8 mouse cellular contexts compared by ENCODE assay signal in genomic region chr2:165159055-165159688, GRCm38 (mm10).
A peak's percentile ranks its signal among the peaks of the same experiment; 100 is the strongest.
DNase-seq lines count a peak whose midpoint lies in the region; ATAC-seq and TF ChIP-seq lines count a peak whose summit lies in the region.

No protein-coding gene starts in this region.

- H3K27me3 ChIP-seq in forebrain, embryonic 13.5 days, result peaks cover 3% of the 10 kb centered on the region; the same call in 1 of the 2 replicates
- H3K27me3 ChIP-seq in kidney, adult 2 months (replicated peaks; ENCODE audit: control insufficient read depth, insufficient read depth, low read length), result no peaks in the 10 kb centered on the region
- H3K27me3 ChIP-seq in stomach, postnatal 0 days (ENCODE audit: control insufficient read depth, insufficient read depth, low read length), result no peaks in the 10 kb centered on the region

- DNase-seq in 416B (ENCODE audit: low read depth), result peak; percentile 11
- DNase-seq in WW6 (ENCODE audit: low read depth, low spot score), result peak; percentile 48
- DNase-seq in kidney, adult 2 months, result peak; percentile 49
- peak; percentile 78 for DNase-seq in stomach, postnatal 0 days (ENCODE audit: low spot score)
- DNase-seq in cerebellum, postnatal 25 days, result no peak

- no peak for ATAC-seq in forebrain, embryonic 13.5 days
- peak; percentile 48; the same call in 1 of the 2 replicates for ATAC-seq in megakaryocyte progenitor cell, adult 5-6 weeks (replicated peaks; ENCODE audit: poor library complexity)
- ATAC-seq in stomach, postnatal 0 days (ENCODE audit: low FRiP score, low TSS enrichment), result no peak
- no peak for ATAC-seq in erythroid progenitor cell, adult 5-6 weeks (replicated peaks; ENCODE audit: low FRiP score, poor library complexity, severe bottlenecking)

- no peak for TF ChIP-seq CTCF in kidney, adult 2 months (conservative IDR thresholded peaks at IDR 0.05; ENCODE audit: insufficient read depth, insufficient read length, low read depth, low read length)
- no peak for TF ChIP-seq CTCF in stomach, postnatal 0 days (IDR thresholded peaks at IDR 0.05; ENCODE audit: low read depth)

- H3K4me3 ChIP-seq in forebrain, embryonic 13.5 days, result no peak overlapping the region
- H3K4me3 ChIP-seq in kidney, adult 2 months (ENCODE audit: insufficient read depth, low read depth, low read length), result no peak overlapping the region
- no peak overlapping the region for H3K4me3 ChIP-seq in stomach, postnatal 0 days (ENCODE audit: low read depth, low read length)

- no peak overlapping the region for H3K9ac ChIP-seq in forebrain, embryonic 13.5 days
- no peak overlapping the region for H3K9ac ChIP-seq in stomach, postnatal 0 days (ENCODE audit: low read length)

- H3K9me3 ChIP-seq in forebrain, embryonic 13.5 days (replicated peaks), result no peaks in the 10 kb centered on the region
- no peaks in the 10 kb centered on the region for H3K9me3 ChIP-seq in stomach, postnatal 0 days (ENCODE audit: control insufficient read depth, low read length)

- TF ChIP-seq EP300 in stomach, postnatal 0 days (optimal IDR thresholded peaks at IDR 0.05), result no peak

- H3K4me1 ChIP-seq in forebrain, embryonic 13.5 days, result peaks cover 37% of the 10 kb centered on the region
- H3K4me1 ChIP-seq in kidney, adult 2 months (ENCODE audit: control insufficient read depth, insufficient read depth, low read length), result no peaks in the 10 kb centered on the region
- H3K4me1 ChIP-seq in stomach, postnatal 0 days (replicated peaks; ENCODE audit: control insufficient read depth, insufficient read depth), result no peaks in the 10 kb centered on the region

- peak overlapping the region; percentile 49 for H3K27ac ChIP-seq in forebrain, embryonic 13.5 days
- H3K27ac ChIP-seq in kidney, adult 2 months (ENCODE audit: insufficient read depth, low read depth, low read length), result no peak overlapping the region
- H3K27ac ChIP-seq in stomach, postnatal 0 days (replicated peaks), result no peak overlapping the region

- WGBS in forebrain, embryonic 13.5 days, result 20% methylated on average over 15 of the region's 15 CpGs
- 18% methylated on average over 15 of the region's 15 CpGs for WGBS in kidney, adult 2 months
- WGBS in stomach, postnatal 0 days, result 16% methylated on average over 15 of the region's 15 CpGs

- H3K36me3 ChIP-seq in forebrain, embryonic 13.5 days (ENCODE audit: poor library complexity, severe bottlenecking), result no peaks in the 10 kb centered on the region
- no peaks in the 10 kb centered on the region for H3K36me3 ChIP-seq in kidney, adult 2 months (ENCODE audit: control insufficient read depth, insufficient read depth, low read length)
- H3K36me3 ChIP-seq in stomach, postnatal 0 days (ENCODE audit: control insufficient read depth, insufficient read depth, low read length), result no peaks in the 10 kb centered on the region

- no peak overlapping the region for H3K4me2 ChIP-seq in forebrain, embryonic 13.5 days
- no peak overlapping the region for H3K4me2 ChIP-seq in stomach, postnatal 0 days (replicated peaks; ENCODE audit: low read depth)

- TF ChIP-seq POLR2A in kidney, adult 2 months (IDR thresholded peaks at IDR 0.05; ENCODE audit: low read depth, low read length), result no peak

Comparison
In these comparisons a context has a peak if more than half of its experiments do, and no peak if none do; other contexts are left out.
1. DNase-seq: peak in 416B (single experiment), WW6 (single experiment), kidney, adult 2 months (single experiment) and stomach, postnatal 0 days (single experiment); none in cerebellum, postnatal 25 days (0 of 2).